Mouse (Mus musculus) liver, embryonic 14.5 days (tissue): Measurements from ENCODE around the gene Otogl.

Experiments
- CTCF ChIP-seq: IDR thresholded peaks from 2 replicates; pipeline ENCODE4 v1.5.1; 2016; ENCODE audit warnings: antibody characterized with exemption, low read depth, control low read depth
- EP300 ChIP-seq: IDR thresholded peaks from 2 replicates; pipeline ENCODE4 v1.6.1; 2016; ENCODE audit warnings: antibody characterized with exemption, low read depth

DNA sequence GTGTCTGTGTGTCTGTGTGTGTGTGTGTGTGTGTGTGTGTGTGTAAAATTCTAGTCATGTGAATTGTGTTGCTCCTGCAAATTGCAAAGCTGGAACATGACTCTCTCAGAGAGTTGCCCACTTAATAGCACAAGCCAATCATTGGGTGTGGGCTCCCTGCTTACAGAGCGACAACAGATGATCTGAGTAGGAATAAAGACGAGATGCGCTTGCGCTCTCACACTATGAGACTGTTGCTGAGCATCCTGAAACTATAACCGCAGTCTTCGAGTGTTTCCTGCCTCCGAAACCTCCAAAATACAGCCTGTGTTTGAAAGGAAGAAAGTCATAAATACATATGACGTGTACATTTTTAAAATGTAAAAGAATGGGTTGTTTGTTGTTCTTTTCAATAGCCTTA, 43.0 kb downstream of the Otogl start:
- TF ChIP-seq CTCF (no peak), EP300 (no peak)
